Mouse (Mus musculus) megakaryocyte, adult 5-6 weeks (primary cell): ENCODE measurements at regions not wholly inside any gene's neighbourhood (a gene's known extent, or its start where the extent isn't known, plus 50 kb on each side); places are given as distances from the start of the nearest gene placed in this dataset.
A peak's percentile ranks its signal among the peaks of the same experiment; 100 is the strongest.

Experiments
- ATAC-seq: 2 replicates; pipeline ENCODE4 v1.8.0; 2016; ENCODE audit warnings: mild to moderate bottlenecking, inconsistent platforms; ENCODE audit not compliant: poor library complexity, severe bottlenecking

GRCm38 (mm10) chr9:118396425-118397053 is 81.5 kb upstream of the Eomes start:
- peak; percentile 38 for ATAC-seq

- no peak for ATAC-seq
Observed at GRCm38 (mm10) chr9:118400520-118400919, 77.5 kb upstream of the Eomes start.

DNA sequence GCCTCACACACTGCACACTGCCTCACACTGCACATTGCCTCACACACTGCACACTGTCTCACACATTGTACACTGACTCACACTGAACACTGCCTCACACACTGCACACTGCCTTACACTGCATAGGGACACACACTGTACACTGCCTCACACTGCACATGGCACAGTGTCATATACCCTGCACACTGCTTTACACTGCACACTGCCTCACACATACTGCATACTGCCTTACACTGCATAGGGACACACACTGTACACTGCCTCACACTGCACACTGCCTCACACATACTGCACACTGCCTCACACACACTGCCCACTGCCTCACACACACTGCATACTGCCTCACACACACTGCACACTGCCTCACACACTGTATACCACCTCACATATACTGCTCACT is 76.8 kb upstream of the Eomes start:
- peak; percentile 22; the same call in 1 of the 2 replicates for ATAC-seq

DNA sequence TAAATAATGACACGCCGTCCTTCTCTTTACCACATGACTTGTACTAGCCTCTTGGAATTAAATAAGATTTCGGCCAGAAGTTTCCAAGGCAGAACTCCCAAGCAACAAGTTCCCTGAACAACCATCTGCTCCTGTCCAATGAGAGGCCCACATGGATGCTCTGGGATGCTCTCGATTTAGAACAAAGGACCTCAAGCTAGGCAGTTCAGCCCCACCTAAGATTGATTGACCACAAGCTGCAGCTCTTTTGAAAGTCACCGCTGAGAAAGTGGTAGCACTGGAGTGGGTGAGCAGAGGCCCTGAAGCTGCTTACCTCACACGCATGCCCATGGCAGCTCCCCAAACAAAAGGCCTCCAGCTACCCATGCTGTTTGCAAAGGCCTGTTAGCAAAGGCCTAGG is 73.1 kb upstream of the Eomes start:
- no peak for ATAC-seq

GRCm38 (mm10) chr9:118405926-118406518 is 72.0 kb upstream of the Eomes start:
- ATAC-seq, result no peak

- ATAC-seq, result no peak
Observed at GRCm38 (mm10) chr9:118416032-118416431, 62.0 kb upstream of the Eomes start.

DNA sequence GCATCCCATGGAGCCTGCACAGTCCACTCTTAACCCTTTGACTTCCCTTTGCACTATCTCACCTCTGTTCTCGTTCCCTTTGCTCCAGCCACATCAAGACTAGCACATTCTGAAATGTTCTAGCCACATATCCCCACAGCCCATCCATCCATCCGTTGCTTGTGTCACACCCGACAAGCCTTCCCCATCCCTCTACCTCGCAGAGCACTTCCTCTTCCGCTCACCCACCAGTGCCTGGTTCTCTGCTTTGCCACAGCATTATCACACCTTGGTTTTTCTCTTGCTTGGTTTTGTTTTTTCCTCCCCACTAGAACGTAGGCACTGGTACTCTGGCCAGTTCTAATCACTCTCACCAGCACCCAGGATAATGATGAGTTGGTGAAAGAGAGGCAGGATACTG is 61.5 kb upstream of the Eomes start:
- ATAC-seq, result peak; percentile 64

DNA sequence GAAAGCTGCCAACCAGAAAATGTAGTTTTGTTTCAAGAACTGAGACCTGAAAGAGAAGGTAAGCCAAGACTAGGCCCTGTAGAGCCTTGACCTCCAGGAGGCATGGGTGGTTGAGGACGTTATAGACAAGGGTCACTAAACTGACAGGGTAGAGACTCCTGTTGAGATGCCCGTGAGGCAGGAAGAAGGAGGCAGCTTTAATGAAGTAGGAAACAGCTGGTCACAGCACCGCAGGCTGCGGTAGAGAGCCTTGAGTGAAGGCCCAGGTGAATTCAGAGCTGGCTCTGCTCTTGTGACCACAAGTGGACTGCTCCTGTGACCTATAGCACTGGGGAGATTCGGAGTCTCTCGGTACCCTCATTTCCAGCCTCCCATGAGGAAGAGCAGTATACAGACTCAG is 53.7 kb upstream of the Eomes start:
- ATAC-seq, result 0 out of 2 replicates have a peak, but pooled peaks have one; percentile 27
